Mouse (Mus musculus) embryonic facial prominence, embryonic 15.5 days (tissue): ENCODE data around the gene Rybp. TPM values are rescaled to one million over a fixed set of nuclear protein-coding genes. Genes with fewer than 3 reads are reported as not detected.

Source experiments
- ATAC-seq: fragments of 200-750 bp; cut with Nextera tagmentation; 2 replicates; pipeline ENCODE4 v1.8.0; 2017; ENCODE audit warnings: low read depth, moderate TSS enrichment; ENCODE audit not compliant: insufficient number of reproducible peaks, low FRiP score, low TSS enrichment
- H3K27ac ChIP-seq: fragments of 300-500 bp; sonication (generic); replicated peaks from 2 replicates; pipeline ENCODE4 v1.5.1; 2015; ENCODE audit warnings: mild to moderate bottlenecking, inconsistent platforms
- H3K27me3 ChIP-seq: fragments of 300-500 bp; sonication (generic); 2 replicates; pipeline ENCODE4 v1.6.1; 2015; ENCODE audit warnings: inconsistent platforms
- H3K36me3 ChIP-seq: fragments of 300-500 bp; sonication (generic); 2 replicates; pipeline ENCODE4 v1.6.1; 2015; ENCODE audit warnings: mild to moderate bottlenecking, inconsistent platforms
- H3K4me1 ChIP-seq: fragments of 300-500 bp; sonication (generic); 2 replicates; pipeline ENCODE4 v1.6.1; 2015; ENCODE audit warnings: inconsistent platforms
- H3K4me2 ChIP-seq: fragments of 300-500 bp; sonication (generic); replicated peaks from 2 replicates; pipeline ENCODE4 v1.6.1; 2015; ENCODE audit warnings: mild to moderate bottlenecking, inconsistent platforms
- H3K4me3 ChIP-seq: fragments of 300-500 bp; sonication (generic); replicated peaks from 2 replicates; pipeline ENCODE4 v1.5.1; 2015; ENCODE audit warnings: mild to moderate bottlenecking, inconsistent platforms
- H3K9ac ChIP-seq: fragments of 300-500 bp; sonication (generic); 2 replicates; pipeline ENCODE4 v1.6.1; 2015; ENCODE audit warnings: inconsistent platforms
- H3K9me3 ChIP-seq: fragments of 300-500 bp; sonication (generic); replicated peaks from 2 replicates; pipeline ENCODE4 v1.6.1; 2016; ENCODE audit warnings: inconsistent platforms
- WGBS: fragments of 180-500 bp; shearing (Covaris S2); methylation state at CpG from one replicate; pipeline ENCODE4 v1.1.7; 2015; 5-methylcytosine and 5-hydroxymethylcytosine counted together
- polyA plus RNA-seq: library from polyadenylated mRNA; unstranded; fragments of >200 nt; fragmentation: Nextera tagmentation; extraction: Ambion mirVana; gene quantifications from 2 replicates; pipeline ENCODE4 v1.2.1, GENCODE M21; 2015

The Rybp gene
- 20.0 and 23.7 TPM in 2 replicates for polyA plus RNA-seq

- Histone ChIP-seq H3K9me3 (no peaks in the 10 kb centered on the region), H3K36me3 (no peaks in the 10 kb centered on the region), H3K27ac (peak within 1 kb of the TSS; percentile 94), H3K4me3 (peak within 1 kb of the TSS; percentile 70), H3K9ac (peak within 1 kb of the TSS; percentile 74), H3K4me2 (peak within 1 kb of the TSS; percentile 98), H3K4me1 (peaks cover 25% of the 10 kb centered on the region), H3K27me3 (no peaks in the 10 kb centered on the region)
- peak; percentile 96 for ATAC-seq
- WGBS: under 1% methylated on average over 54 of the region's 112 CpGs
Observed at GRCm38 (mm10) chr6:100287334-100288015, at the start of gene Rybp. TSS of gene Rybp (minus strand) at chr6:100287485.

GRCm38 (mm10) chr6:100336591-100337148, 49.4 kb upstream of the Rybp start:
- Histone ChIP-seq H3K4me1 (peaks cover 19% of the 10 kb centered on the region), H3K9ac (no peak overlapping the region), H3K27me3 (peaks cover 8% of the 10 kb centered on the region; the same call in 1 of the 2 replicates), H3K4me3 (no peak overlapping the region), H3K4me2 (peak overlapping the region; percentile 37), H3K36me3 (no peaks in the 10 kb centered on the region), H3K9me3 (no peaks in the 10 kb centered on the region), H3K27ac (no peak overlapping the region; the same call in 1 of the 2 replicates)
- peak; percentile 78 for ATAC-seq
- 8% methylated on average over 14 of the region's 14 CpGs for WGBS

- peak overlapping the region; percentile 37 for H3K4me2 ChIP-seq
Observed at GRCm38 (mm10) chr6:100335506-100336144, 48.3 kb upstream of the Rybp start.

GRCm38 (mm10) chr6:100333745-100334144, 46.5 kb upstream of the Rybp start:
- no peak overlapping the region for H3K9ac ChIP-seq
- no peaks in the 10 kb centered on the region for H3K9me3 ChIP-seq
- peaks cover 19% of the 10 kb centered on the region for H3K4me1 ChIP-seq
- no peak overlapping the region for H3K4me2 ChIP-seq
- no peak overlapping the region for H3K27ac ChIP-seq
- ATAC-seq: no peak
- no peak overlapping the region for H3K4me3 ChIP-seq
- WGBS: 81% methylated on average over 7 of the region's 7 CpGs
- H3K27me3 ChIP-seq: peaks cover 8% of the 10 kb centered on the region; the same call in 1 of the 2 replicates
- H3K36me3 ChIP-seq: no peaks in the 10 kb centered on the region

More at GRCm38 (mm10) chr6:100335506-100336144, 48.3 kb upstream of the Rybp start:
- Histone ChIP-seq H3K4me3 (no peak overlapping the region), H3K36me3 (no peaks in the 10 kb centered on the region), H3K9ac (no peak overlapping the region), H3K27me3 (peaks cover 8% of the 10 kb centered on the region; the same call in 1 of the 2 replicates), H3K9me3 (no peaks in the 10 kb centered on the region), H3K4me1 (peaks cover 19% of the 10 kb centered on the region), H3K27ac (0 out of 2 replicates have a peak overlapping the region, but pooled peaks have one; percentile 0)
- WGBS: 15% methylated on average over 18 of the region's 18 CpGs
- no peak for ATAC-seq

- H3K9me3 ChIP-seq: no peaks in the 10 kb centered on the region
- H3K9ac ChIP-seq: no peak overlapping the region
- no peaks in the 10 kb centered on the region for H3K36me3 ChIP-seq
- peaks cover 4% of the 10 kb centered on the region; the same call in 1 of the 2 replicates for H3K27me3 ChIP-seq
- ATAC-seq: no peak
- 79% methylated on average over 4 of the region's 4 CpGs for WGBS
- no peak overlapping the region for H3K27ac ChIP-seq
- no peak overlapping the region for H3K4me2 ChIP-seq
- H3K4me1 ChIP-seq: peaks cover 19% of the 10 kb centered on the region
- H3K4me3 ChIP-seq: no peak overlapping the region
Observed at GRCm38 (mm10) chr6:100332479-100332878, 45.2 kb upstream of the Rybp start.

- H3K9ac ChIP-seq: no peak overlapping the region
- H3K4me2 ChIP-seq: no peak overlapping the region
- H3K27ac ChIP-seq: no peak overlapping the region
- no peak overlapping the region for H3K4me3 ChIP-seq
- H3K27me3 ChIP-seq: no peaks in the 10 kb centered on the region
- no peaks in the 10 kb centered on the region for H3K9me3 ChIP-seq
- H3K36me3 ChIP-seq: no peaks in the 10 kb centered on the region
- no peak for ATAC-seq
- 36% methylated on average over 8 of the region's 8 CpGs for WGBS
- peaks cover 16% of the 10 kb centered on the region for H3K4me1 ChIP-seq
Observed at GRCm38 (mm10) chr6:100331582-100331981, 44.3 kb upstream of the Rybp start.

- no peaks in the 10 kb centered on the region for H3K36me3 ChIP-seq
- no peak overlapping the region for H3K4me2 ChIP-seq
- WGBS: 70% methylated on average over 9 of the region's 9 CpGs
- no peak for ATAC-seq
- H3K4me3 ChIP-seq: no peak overlapping the region
- H3K9ac ChIP-seq: no peak overlapping the region
- H3K27me3 ChIP-seq: no peaks in the 10 kb centered on the region
- H3K27ac ChIP-seq: no peak overlapping the region
- no peaks in the 10 kb centered on the region for H3K9me3 ChIP-seq
- peaks cover 11% of the 10 kb centered on the region for H3K4me1 ChIP-seq
Observed at GRCm38 (mm10) chr6:100331055-100331454, 43.8 kb upstream of the Rybp start.

- H3K27ac ChIP-seq: no peak overlapping the region
- no peak for ATAC-seq
- H3K27me3 ChIP-seq: no peaks in the 10 kb centered on the region
- WGBS: 72% methylated on average over 4 of the region's 4 CpGs
- H3K4me2 ChIP-seq: no peak overlapping the region
- no peaks in the 10 kb centered on the region for H3K9me3 ChIP-seq
- no peak overlapping the region for H3K4me3 ChIP-seq
- no peaks in the 10 kb centered on the region for H3K36me3 ChIP-seq
- no peak overlapping the region for H3K9ac ChIP-seq
- H3K4me1 ChIP-seq: peaks cover 4% of the 10 kb centered on the region; the same call in 1 of the 2 replicates
Observed at GRCm38 (mm10) chr6:100329542-100329941, 42.3 kb upstream of the Rybp start.

GRCm38 (mm10) chr6:100327050-100327449, 39.8 kb upstream of the Rybp start:
- H3K27ac ChIP-seq: no peak overlapping the region
- peaks cover 4% of the 10 kb centered on the region; the same call in 1 of the 2 replicates for H3K4me1 ChIP-seq
- ATAC-seq: 0 out of 2 replicates have a peak, but pooled peaks have one; percentile 34
- H3K4me2 ChIP-seq: no peak overlapping the region
- H3K4me3 ChIP-seq: no peak overlapping the region
- no peaks in the 10 kb centered on the region for H3K27me3 ChIP-seq
- no peak overlapping the region for H3K9ac ChIP-seq
- WGBS: 35% methylated on average over 5 of the region's 5 CpGs
- no peaks in the 10 kb centered on the region for H3K9me3 ChIP-seq
- H3K36me3 ChIP-seq: no peaks in the 10 kb centered on the region

GRCm38 (mm10) chr6:100323756-100324430, 36.6 kb upstream of the Rybp start:
- peaks cover 6% of the 10 kb centered on the region; the same call in 1 of the 2 replicates for H3K4me1 ChIP-seq
- H3K9me3 ChIP-seq: no peaks in the 10 kb centered on the region
- H3K27me3 ChIP-seq: peaks cover 7% of the 10 kb centered on the region; the same call in 1 of the 2 replicates
- H3K4me2 ChIP-seq: no peak overlapping the region
- WGBS: 68% methylated on average over 10 of the region's 10 CpGs
- no peak overlapping the region for H3K27ac ChIP-seq
- ATAC-seq: no peak
- no peak overlapping the region for H3K9ac ChIP-seq
- no peak overlapping the region for H3K4me3 ChIP-seq
- H3K36me3 ChIP-seq: no peaks in the 10 kb centered on the region

- Histone ChIP-seq H3K4me2 (no peak overlapping the region), H3K27ac (no peak overlapping the region), H3K4me1 (peaks cover 6% of the 10 kb centered on the region; the same call in 1 of the 2 replicates), H3K36me3 (no peaks in the 10 kb centered on the region), H3K4me3 (no peak overlapping the region), H3K9me3 (no peaks in the 10 kb centered on the region), H3K9ac (no peak overlapping the region), H3K27me3 (peaks cover 7% of the 10 kb centered on the region; the same call in 1 of the 2 replicates)
- WGBS: 45% methylated on average over 8 of the region's 8 CpGs
- ATAC-seq: no peak
Observed at GRCm38 (mm10) chr6:100322561-100322960, 35.3 kb upstream of the Rybp start.
